ENCODE assay signal across 10 mouse cellular contexts in genomic region chr11:67920226-67920960, GRCm38 (mm10). TPM values are rescaled to one million over a fixed set of nuclear protein-coding genes. Genes with fewer than 3 reads are reported as not detected.
DNase-seq lines count a peak whose midpoint lies in the region; ATAC-seq and TF ChIP-seq lines count a peak whose summit lies in the region.
"Had no signal": no experiment of that assay in that cellular context is flagged by ENCODE, and none has a peak within 500 bp of the region (broad histone marks: within the 10 kb centered on the region; RNA-seq: fewer than 3 reads in every experiment).

No protein-coding gene starts in this region.

- 30% methylated on average over 9 of the region's 9 CpGs for WGBS in heart, embryonic 10.5 days
- 48% methylated on average over 9 of the region's 9 CpGs for WGBS in kidney, postnatal 0 days
- WGBS in limb, embryonic 15.5 days = 54% methylated on average over 9 of the region's 9 CpGs

- no peak overlapping the region for H3K9ac ChIP-seq in kidney, postnatal 0 days (ENCODE audit: low read depth, low read length)
- H3K9ac ChIP-seq in limb, embryonic 15.5 days = no peak overlapping the region

- peak overlapping the region; percentile 100 for H3K4me2 ChIP-seq in kidney, postnatal 0 days (ENCODE audit: low read length)
- H3K4me2 ChIP-seq in limb, embryonic 15.5 days = peak overlapping the region; percentile 100; the same call in 1 of the 2 replicates

- H3K9me3 ChIP-seq in heart, embryonic 10.5 days = no peaks in the 10 kb centered on the region
- H3K9me3 ChIP-seq in kidney, postnatal 0 days (replicated peaks; ENCODE audit: low read length) = no peaks in the 10 kb centered on the region
- H3K9me3 ChIP-seq in limb, embryonic 15.5 days = no peaks in the 10 kb centered on the region

- peaks cover 35% of the 10 kb centered on the region for H3K27me3 ChIP-seq in heart, embryonic 10.5 days (ENCODE audit: insufficient read depth, poor library complexity, severe bottlenecking)
- no peaks in the 10 kb centered on the region for H3K27me3 ChIP-seq in kidney, postnatal 0 days (ENCODE audit: insufficient read depth, low read length)
- H3K27me3 ChIP-seq in limb, embryonic 15.5 days = peaks cover 28% of the 10 kb centered on the region

- H3K36me3 ChIP-seq in heart, embryonic 10.5 days = no peaks in the 10 kb centered on the region
- H3K36me3 ChIP-seq in kidney, postnatal 0 days (ENCODE audit: insufficient read depth, low read length) = no peaks in the 10 kb centered on the region
- no peaks in the 10 kb centered on the region for H3K36me3 ChIP-seq in limb, embryonic 15.5 days

- DNase-seq in heart, adult 11 months = peak; percentile 75
- no peak for DNase-seq in heart, embryonic 10.5 days (ENCODE audit: low spot score)
- DNase-seq in kidney, postnatal 0 days (ENCODE audit: low spot score) = no peak
- no peak for DNase-seq in kidney, adult 18-20 months
- DNase-seq in layer of hippocampus, postnatal 14 days (ENCODE audit: low spot score in 2 of 2) = no peak
- no peak for DNase-seq in layer of hippocampus, adult 18-20 months (ENCODE audit: low spot score in 2 of 2)
- DNase-seq: gastrocnemius, postnatal 25 days had no signal

- H3K4me1 ChIP-seq in heart, embryonic 10.5 days = peaks cover 20% of the 10 kb centered on the region
- peaks cover 7% of the 10 kb centered on the region; the same call in 1 of the 2 replicates for H3K4me1 ChIP-seq in kidney, postnatal 0 days (replicated peaks; ENCODE audit: insufficient read depth, low read length)
- H3K4me1 ChIP-seq in brown adipose tissue, adult 24 weeks (ENCODE audit: control insufficient read depth, insufficient read depth, insufficient read length, low read length) = peaks cover 2% of the 10 kb centered on the region; the same call in 1 of the 2 replicates
- H3K4me1 ChIP-seq in limb, embryonic 15.5 days = peaks cover 13% of the 10 kb centered on the region

- TF ChIP-seq CTCF in kidney, postnatal 0 days (IDR thresholded peaks at IDR 0.05; ENCODE audit: low read depth) = no peak

- no peak for ATAC-seq in kidney, postnatal 0 days (replicated peaks; ENCODE audit: low FRiP score, low read depth)
- no peak for ATAC-seq in limb, embryonic 15.5 days (ENCODE audit: insufficient number of reproducible peaks, low FRiP score, low TSS enrichment, low read depth)

- no peak overlapping the region for H3K27ac ChIP-seq in heart, embryonic 10.5 days
- H3K27ac ChIP-seq in kidney, postnatal 0 days = no peak overlapping the region
- H3K27ac ChIP-seq in brown adipose tissue, adult 24 weeks (replicated peaks; ENCODE audit: low read depth, low read length) = no peak overlapping the region; the same call in 1 of the 2 replicates
- H3K27ac ChIP-seq in limb, embryonic 15.5 days = no peak overlapping the region

- no peak overlapping the region for H3K4me3 ChIP-seq in heart, embryonic 10.5 days
- 0 out of 2 replicates have a peak overlapping the region, but pooled peaks have one; percentile 78 for H3K4me3 ChIP-seq in kidney, postnatal 0 days (replicated peaks; ENCODE audit: low read depth, low read length)
- peak overlapping the region; percentile 13; the same call in 1 of the 2 replicates for H3K4me3 ChIP-seq in brown adipose tissue, adult 24 weeks (ENCODE audit: insufficient read depth, low read depth, low read length)
- H3K4me3 ChIP-seq in limb, embryonic 15.5 days = peak overlapping the region; percentile 65; the same call in 1 of the 2 replicates

RNA-seq across cellular contexts. Expression of gene Usp43, which starts 1.6 kb away (rescaled TPM):
- 0.24 and 0.36 TPM in 2 replicates for polyA plus RNA-seq in heart, embryonic 10.5 days (2016; fragmentation: Nextera tagmentation; extraction: Ambion mirVana)
- polyA plus RNA-seq in kidney, postnatal 0 days (2015; fragmentation: Nextera tagmentation; extraction: Ambion mirVana) = 1.8 and 2.3 TPM in 2 replicates
- polyA plus RNA-seq in brown adipose tissue, adult 24 weeks (2012; ENCODE audit: insufficient read depth, insufficient read length, missing spikeins) = 0.32 and 0.96 TPM in 2 replicates
- polyA plus RNA-seq in limb, embryonic 15.5 days (2015; fragmentation: Nextera tagmentation; extraction: Ambion mirVana) = 0.96 and 1.1 TPM in 2 replicates
- total RNA-seq in layer of hippocampus, postnatal 14 days (2021) = 1 to 10 TPM; 3.2 to 4.8 TPM
- under 1 TPM; 0.58 to 0.67 TPM for total RNA-seq in layer of hippocampus, adult 18-20 months (2021)

RNA-seq across cellular contexts. Expression of gene Cfap52, which starts 45.1 kb away (rescaled TPM):
- polyA plus RNA-seq in heart, embryonic 10.5 days (2016; fragmentation: Nextera tagmentation; extraction: Ambion mirVana) = 0.35 and 0.48 TPM in 2 replicates
- 2.9 and 3.9 TPM in 2 replicates for polyA plus RNA-seq in kidney, postnatal 0 days (2015; fragmentation: Nextera tagmentation; extraction: Ambion mirVana)
- polyA plus RNA-seq in brown adipose tissue, adult 24 weeks (2012; ENCODE audit: insufficient read depth, insufficient read length, missing spikeins) = not detected in 2 replicates
- polyA plus RNA-seq in limb, embryonic 15.5 days (2015; fragmentation: Nextera tagmentation; extraction: Ambion mirVana) = 0.74 and 1.8 TPM in 2 replicates
- 1 to 10 TPM; 1.6 to 4.2 TPM for total RNA-seq in layer of hippocampus, postnatal 14 days (2021)
- 1 to 10 TPM in 1 of 2 experiments, under 1 TPM in 1; 0.63 to 1.1 TPM for total RNA-seq in layer of hippocampus, adult 18-20 months (2021)
- polyA plus RNA-seq: liver, embryonic 16.5 days had no signal

RNA-seq across cellular contexts. Expression of gene Stx8, which starts 45.6 kb away (rescaled TPM):
- 53.3 and 57.1 TPM in 2 replicates for polyA plus RNA-seq in heart, embryonic 10.5 days (2016; fragmentation: Nextera tagmentation; extraction: Ambion mirVana)
- polyA plus RNA-seq in kidney, postnatal 0 days (2015; fragmentation: Nextera tagmentation; extraction: Ambion mirVana) = 79.6 and 84.5 TPM in 2 replicates
- 48.8 and 60.8 TPM in 2 replicates for polyA plus RNA-seq in brown adipose tissue, adult 24 weeks (2012; ENCODE audit: insufficient read depth, insufficient read length, missing spikeins)
- 58.0 and 64.4 TPM in 2 replicates for polyA plus RNA-seq in limb, embryonic 15.5 days (2015; fragmentation: Nextera tagmentation; extraction: Ambion mirVana)
- 10 to 100 TPM; 29.0 to 36.6 TPM for total RNA-seq in layer of hippocampus, postnatal 14 days (2021)
- total RNA-seq in layer of hippocampus, adult 18-20 months (2021) = 10 to 100 TPM; 38.3 to 39.1 TPM
